Mouse (Mus musculus) hindbrain, embryonic 13.5 days (tissue): ENCODE results near the gene Ppp3ca. TPM values are rescaled to one million over a fixed set of nuclear protein-coding genes. Genes with fewer than 3 reads are reported as not detected.

ENCODE experiments used
- ATAC-seq: fragments of 200-750 bp; cut with Nextera tagmentation; 2 replicates; pipeline ENCODE4 v1.8.0; 2017; ENCODE audit warnings: moderate TSS enrichment; ENCODE audit not compliant: low FRiP score
- H3K27ac ChIP-seq: fragments of 300-500 bp; sonication (generic); 2 replicates; pipeline ENCODE4 v1.5.1; 2015; ENCODE audit warnings: inconsistent platforms, mild to moderate bottlenecking, moderate library complexity
- H3K27me3 ChIP-seq: fragments of 300-500 bp; sonication (generic); 2 replicates; pipeline ENCODE4 v1.6.1; 2015; ENCODE audit warnings: mild to moderate bottlenecking, inconsistent platforms
- H3K36me3 ChIP-seq: fragments of 300-500 bp; sonication (generic); 2 replicates; pipeline ENCODE4 v1.6.1; 2015; ENCODE audit warnings: mild to moderate bottlenecking, inconsistent platforms
- H3K4me1 ChIP-seq: fragments of 300-500 bp; sonication (generic); replicated peaks from 2 replicates; pipeline ENCODE4 v1.6.1; 2015; ENCODE audit warnings: inconsistent platforms
- H3K4me2 ChIP-seq: fragments of 300-500 bp; sonication (generic); 2 replicates; pipeline ENCODE4 v1.6.1; 2015; ENCODE audit warnings: inconsistent platforms, mild to moderate bottlenecking, moderate library complexity
- H3K4me3 ChIP-seq: fragments of 300-500 bp; sonication (generic); 2 replicates; pipeline ENCODE4 v1.5.1; 2015; ENCODE audit warnings: mild to moderate bottlenecking, inconsistent platforms
- H3K9ac ChIP-seq: fragments of 300-500 bp; sonication (generic); 2 replicates; pipeline ENCODE4 v1.6.1; 2015; ENCODE audit warnings: mild to moderate bottlenecking, inconsistent platforms
- H3K9me3 ChIP-seq: fragments of 300-500 bp; sonication (generic); 2 replicates; pipeline ENCODE4 v1.6.1; 2016; ENCODE audit warnings: inconsistent platforms
- WGBS: fragments of 180-500 bp; shearing (Covaris S2); methylation state at CpG from one replicate; pipeline ENCODE4 v1.1.7; 2015; 5-methylcytosine and 5-hydroxymethylcytosine counted together
- polyA plus RNA-seq: library from polyadenylated mRNA; unstranded; fragments of >200 nt; fragmentation: Nextera tagmentation; extraction: Ambion mirVana; gene quantifications from 2 replicates; pipeline ENCODE4 v1.2.1, GENCODE M21; 2015

Ppp3ca gene
- polyA plus RNA-seq, 1 experiment from 2014 or later: 134 TPM

DNA sequence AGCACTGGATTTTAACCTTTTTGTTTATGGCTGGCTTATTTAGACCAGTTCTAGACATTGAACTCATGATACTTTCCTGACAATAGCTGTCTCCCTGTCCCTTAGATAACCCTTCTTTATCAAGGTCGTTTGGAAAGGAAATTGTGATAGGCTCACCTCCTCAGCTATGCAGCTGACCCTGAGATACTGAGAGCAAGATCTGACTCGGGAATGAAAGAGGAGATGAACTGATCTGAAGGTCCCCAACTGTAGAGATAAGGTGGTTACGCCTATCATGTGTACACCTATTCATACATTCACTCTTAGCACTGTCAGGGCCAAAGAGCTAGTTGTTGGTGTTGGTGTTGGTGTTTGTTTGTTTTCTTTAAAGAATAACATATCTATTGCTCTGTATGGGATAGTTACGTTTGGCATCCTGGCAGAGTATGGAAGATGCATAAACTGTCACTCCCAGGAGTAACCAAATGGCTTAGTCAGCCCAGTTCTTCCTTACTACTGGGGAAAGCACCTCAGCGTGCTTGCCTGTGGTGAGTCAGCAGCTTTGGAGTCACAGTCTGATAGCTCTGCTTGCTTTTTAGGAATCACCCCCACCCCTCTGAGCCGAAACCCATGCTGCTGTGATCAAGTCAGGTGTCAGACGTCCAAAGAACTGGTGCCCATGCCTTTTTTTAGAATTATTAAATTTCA is 91.5 kb downstream of the Ppp3ca start:
- H3K4me1 ChIP-seq: peaks cover 32% of the 10 kb centered on the region
- no peaks in the 10 kb centered on the region for H3K27me3 ChIP-seq
- no peak overlapping the region for H3K4me2 ChIP-seq
- no peaks in the 10 kb centered on the region for H3K36me3 ChIP-seq
- H3K27ac ChIP-seq: no peak overlapping the region
- no peak for ATAC-seq
- no peak overlapping the region for H3K4me3 ChIP-seq
- 83% methylated on average over 7 of the region's 7 CpGs for WGBS
- H3K9me3 ChIP-seq: no peaks in the 10 kb centered on the region
- H3K9ac ChIP-seq: no peak overlapping the region

DNA sequence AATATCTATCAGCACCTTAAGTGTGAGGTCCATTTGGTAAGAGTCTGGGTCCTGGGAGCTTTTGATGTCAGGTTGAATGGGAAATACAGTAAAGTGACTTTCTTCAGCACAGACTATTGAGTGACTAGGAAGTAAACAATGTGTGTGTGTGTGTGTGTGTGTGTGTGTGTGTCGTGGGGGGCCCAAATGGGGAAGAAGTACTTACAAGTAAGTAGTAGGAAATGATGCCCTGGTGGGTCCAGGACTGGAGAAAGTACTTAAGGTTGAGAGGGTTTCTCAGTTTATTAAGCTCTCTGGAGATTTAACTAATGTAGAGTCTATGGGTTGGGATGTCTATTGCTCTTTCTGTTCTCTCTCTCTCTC is 92.0 kb downstream of the Ppp3ca start:
- peaks cover 35% of the 10 kb centered on the region for H3K4me1 ChIP-seq
- 83% methylated on average over 1 of the region's 1 CpGs for WGBS

DNA sequence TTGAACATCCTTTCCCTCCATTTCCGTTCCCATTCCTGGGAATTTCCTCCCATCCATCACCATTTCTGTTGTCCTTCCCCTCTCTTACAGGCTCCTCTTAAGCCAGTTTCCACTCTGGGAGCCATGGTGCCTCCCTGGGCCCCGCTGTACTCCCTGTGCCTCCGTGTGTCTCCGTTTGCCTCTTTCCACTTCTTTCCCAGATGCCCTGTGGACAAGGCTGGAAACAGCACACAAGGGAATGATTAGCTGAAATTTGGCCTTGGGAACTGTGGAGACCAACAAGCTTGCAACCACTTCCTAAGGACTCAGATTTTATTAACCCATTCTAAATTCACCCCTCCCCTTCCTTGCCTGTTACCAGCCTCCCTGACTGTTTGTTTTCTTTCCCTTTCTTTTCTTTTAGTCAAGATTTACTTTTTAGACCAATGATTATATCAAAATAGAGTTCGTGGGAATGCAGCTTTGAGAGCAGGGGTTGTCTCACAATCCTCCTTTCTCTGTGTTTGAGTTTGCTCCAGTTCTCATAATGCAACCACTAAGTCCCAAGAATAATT is 93.9 kb downstream of the Ppp3ca start:
- H3K4me2 ChIP-seq: no peak overlapping the region
- no peak overlapping the region for H3K27ac ChIP-seq
- peaks cover 32% of the 10 kb centered on the region for H3K4me1 ChIP-seq
- H3K9ac ChIP-seq: no peak overlapping the region
- no peak overlapping the region for H3K4me3 ChIP-seq
- 70% methylated on average over 5 of the region's 5 CpGs for WGBS
- no peak for ATAC-seq
- H3K36me3 ChIP-seq: no peaks in the 10 kb centered on the region
- no peaks in the 10 kb centered on the region for H3K27me3 ChIP-seq
- no peaks in the 10 kb centered on the region for H3K9me3 ChIP-seq

More for the DNA sequence above, 92.0 kb downstream of the Ppp3ca start:
- H3K36me3 ChIP-seq: no peaks in the 10 kb centered on the region
- H3K9ac ChIP-seq: no peak overlapping the region
- H3K9me3 ChIP-seq: no peaks in the 10 kb centered on the region
- no peak overlapping the region for H3K4me3 ChIP-seq
- H3K4me2 ChIP-seq: no peak overlapping the region
- no peak for ATAC-seq
- no peaks in the 10 kb centered on the region for H3K27me3 ChIP-seq
- H3K27ac ChIP-seq: no peak overlapping the region

DNA sequence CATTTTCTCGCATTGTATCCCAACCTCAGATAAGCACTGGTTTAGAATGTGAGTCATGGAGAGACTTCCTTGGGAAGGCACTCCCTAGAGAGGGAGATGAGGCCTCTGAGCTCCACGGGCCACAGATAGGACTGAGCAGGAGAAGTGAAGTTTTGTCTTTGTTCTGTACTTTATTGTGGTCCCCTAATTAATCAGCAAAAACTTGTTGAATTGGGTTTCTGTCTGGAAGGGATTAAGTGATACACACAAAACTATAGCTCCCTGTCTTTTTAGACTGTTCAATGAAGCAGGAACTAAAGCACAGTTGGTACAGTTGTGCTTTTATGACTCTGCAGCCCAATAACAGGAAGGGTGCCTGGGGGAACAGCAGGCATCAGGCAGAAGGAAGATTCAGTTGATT is 95.6 kb downstream of the Ppp3ca start:
- Histone ChIP-seq H3K27me3 (no peaks in the 10 kb centered on the region), H3K4me1 (peaks cover 25% of the 10 kb centered on the region), H3K4me2 (no peak overlapping the region), H3K36me3 (no peaks in the 10 kb centered on the region), H3K9me3 (no peaks in the 10 kb centered on the region), H3K27ac (no peak overlapping the region), H3K4me3 (no peak overlapping the region), H3K9ac (no peak overlapping the region)
- no peak for ATAC-seq
- 64% methylated on average over 2 of the region's 2 CpGs for WGBS

DNA sequence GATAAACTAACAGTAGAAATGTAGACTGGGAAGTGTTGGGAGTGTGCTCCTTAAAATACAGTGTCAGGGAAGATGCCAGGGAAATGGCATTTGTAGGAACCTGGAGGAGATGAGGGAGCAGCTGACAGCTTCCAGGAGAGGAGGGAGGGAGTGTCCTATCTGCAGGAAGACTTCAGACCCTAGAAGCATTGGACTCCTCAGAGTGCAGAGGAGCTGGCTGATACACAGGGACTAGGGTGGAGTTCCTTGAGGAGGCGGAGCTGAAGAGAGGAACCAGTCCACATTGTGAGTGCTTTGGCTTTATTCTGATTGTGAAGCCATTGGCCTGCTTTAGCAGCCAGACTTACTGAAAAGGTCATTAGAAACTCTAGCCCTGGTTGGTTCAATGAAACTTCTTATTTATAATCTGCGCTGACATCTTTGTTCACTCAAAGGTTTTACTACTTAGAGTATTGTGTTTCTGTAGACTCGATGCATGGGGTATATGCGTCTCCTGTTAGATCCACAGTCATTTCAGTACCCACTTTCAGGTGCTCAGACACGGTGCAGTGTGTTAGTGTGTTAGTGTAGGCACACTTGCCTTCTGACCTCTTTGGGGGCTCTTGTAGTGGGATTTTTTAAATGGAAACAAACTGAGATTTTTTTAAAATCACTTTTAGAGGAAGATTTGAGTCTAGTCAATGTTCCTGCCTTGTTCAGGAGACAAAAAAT is 99.0 kb downstream of the Ppp3ca start:
- no peak overlapping the region for H3K4me3 ChIP-seq
- WGBS: 93% methylated on average over 5 of the region's 5 CpGs
- H3K4me1 ChIP-seq: peaks cover 21% of the 10 kb centered on the region
- H3K36me3 ChIP-seq: no peaks in the 10 kb centered on the region
- ATAC-seq: no peak
- no peak overlapping the region for H3K9ac ChIP-seq
- H3K27me3 ChIP-seq: no peaks in the 10 kb centered on the region
- H3K9me3 ChIP-seq: no peaks in the 10 kb centered on the region
- no peak overlapping the region for H3K27ac ChIP-seq
- no peak overlapping the region for H3K4me2 ChIP-seq

DNA sequence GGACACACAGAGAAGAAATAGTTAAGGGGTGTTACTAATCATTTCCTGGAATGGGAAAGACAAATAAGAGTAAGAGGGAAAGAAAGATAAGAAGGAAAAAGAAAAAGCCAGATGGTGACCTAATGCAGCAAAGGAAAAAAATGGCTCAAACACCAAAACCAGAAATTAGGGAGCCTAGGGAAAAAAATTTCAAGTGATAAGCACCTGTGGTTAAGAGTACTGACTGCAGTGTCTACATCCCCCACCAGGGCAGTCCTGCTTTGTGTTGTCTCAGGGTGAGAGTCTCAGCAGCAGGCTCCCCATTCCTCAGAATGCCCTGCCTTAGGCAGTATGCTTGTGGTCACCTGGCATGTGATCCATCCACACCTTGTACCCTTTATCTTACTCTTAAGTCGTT is 99.6 kb downstream of the Ppp3ca start:
- Histone ChIP-seq H3K9ac (no peak overlapping the region), H3K4me3 (no peak overlapping the region), H3K4me2 (no peak overlapping the region), H3K36me3 (no peaks in the 10 kb centered on the region), H3K27ac (no peak overlapping the region), H3K4me1 (peaks cover 18% of the 10 kb centered on the region), H3K27me3 (no peaks in the 10 kb centered on the region), H3K9me3 (no peaks in the 10 kb centered on the region)
- WGBS: 87% methylated on average over 1 of the region's 1 CpGs
- ATAC-seq: no peak

DNA sequence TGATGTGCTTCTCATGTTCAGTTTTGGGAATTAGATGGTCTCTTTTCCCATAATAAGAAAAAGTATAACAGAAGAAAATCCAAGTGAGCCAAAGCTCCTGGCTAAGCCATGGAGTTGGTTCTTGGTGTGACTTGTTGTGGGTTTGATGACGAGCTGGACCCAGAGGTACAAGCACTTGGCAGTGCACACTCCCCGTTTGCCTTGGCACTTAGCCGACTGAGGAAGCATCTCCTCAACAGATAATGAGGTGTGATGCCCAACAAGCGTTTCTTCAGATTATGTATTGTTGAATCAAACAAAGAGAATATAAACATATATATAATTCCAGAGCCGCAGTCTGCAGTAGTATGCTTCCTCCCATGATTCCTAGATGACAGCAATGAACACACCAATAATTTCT is 101.8 kb downstream of the Ppp3ca start:
- no peaks in the 10 kb centered on the region for H3K36me3 ChIP-seq
- H3K4me2 ChIP-seq: no peak overlapping the region
- H3K27ac ChIP-seq: no peak overlapping the region
- no peaks in the 10 kb centered on the region for H3K9me3 ChIP-seq
- no peak overlapping the region for H3K9ac ChIP-seq
- ATAC-seq: no peak
- H3K4me3 ChIP-seq: no peak overlapping the region
- H3K27me3 ChIP-seq: no peaks in the 10 kb centered on the region
- 94% methylated on average over 5 of the region's 5 CpGs for WGBS
- peaks cover 4% of the 10 kb centered on the region for H3K4me1 ChIP-seq

DNA sequence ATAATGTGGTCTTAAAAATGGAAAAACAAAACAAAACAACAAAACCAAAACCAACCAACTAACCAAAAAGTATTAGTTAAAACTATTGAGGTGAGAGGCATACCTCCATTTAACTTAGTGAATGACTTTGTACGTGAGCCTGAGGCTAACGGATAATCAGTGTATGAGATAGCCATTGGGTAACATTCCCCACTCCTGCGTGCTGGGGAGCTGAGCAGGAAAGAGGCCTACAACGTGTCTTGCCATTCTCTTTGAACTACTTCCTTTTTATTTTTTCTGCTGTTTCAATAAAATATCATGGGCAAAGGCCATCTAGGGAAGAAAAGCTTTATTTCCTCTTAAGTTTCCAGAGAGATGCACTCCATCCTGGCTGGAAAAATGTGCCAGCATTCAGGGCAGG is 103.3 kb downstream of the Ppp3ca start:
- H3K9ac ChIP-seq: no peak overlapping the region
- no peak for ATAC-seq
- WGBS: 89% methylated on average over 4 of the region's 4 CpGs
- H3K36me3 ChIP-seq: no peaks in the 10 kb centered on the region
- no peak overlapping the region for H3K4me3 ChIP-seq
- H3K9me3 ChIP-seq: no peaks in the 10 kb centered on the region
- H3K27me3 ChIP-seq: no peaks in the 10 kb centered on the region
- no peak overlapping the region for H3K4me2 ChIP-seq
- peaks cover 11% of the 10 kb centered on the region for H3K4me1 ChIP-seq
- no peak overlapping the region for H3K27ac ChIP-seq

DNA sequence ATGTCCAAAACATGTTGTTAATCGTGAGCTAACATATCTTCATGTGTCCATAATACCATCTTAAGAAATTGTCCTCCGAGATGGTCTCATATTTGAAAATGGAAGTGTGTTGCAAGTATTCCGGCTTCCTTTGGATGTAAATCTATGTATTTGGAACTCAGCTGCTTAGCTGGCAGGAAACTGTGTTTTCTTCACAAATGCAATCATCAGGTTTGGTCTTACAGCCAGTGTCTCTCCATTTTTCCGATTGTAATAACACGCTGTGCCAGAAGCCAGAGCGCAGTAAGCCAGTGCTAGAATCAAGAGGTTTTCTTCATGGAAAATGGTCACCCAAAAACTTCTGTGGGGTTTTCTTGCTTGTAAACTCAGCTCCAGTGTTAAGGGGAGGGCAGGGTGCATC is 104.3 kb downstream of the Ppp3ca start:
- Histone ChIP-seq H3K4me2 (no peak overlapping the region), H3K4me1 (peaks cover 8% of the 10 kb centered on the region), H3K4me3 (no peak overlapping the region), H3K36me3 (no peaks in the 10 kb centered on the region), H3K27me3 (no peaks in the 10 kb centered on the region), H3K9me3 (no peaks in the 10 kb centered on the region), H3K9ac (no peak overlapping the region), H3K27ac (no peak overlapping the region)
- ATAC-seq: no peak
- 95% methylated on average over 6 of the region's 6 CpGs for WGBS

DNA sequence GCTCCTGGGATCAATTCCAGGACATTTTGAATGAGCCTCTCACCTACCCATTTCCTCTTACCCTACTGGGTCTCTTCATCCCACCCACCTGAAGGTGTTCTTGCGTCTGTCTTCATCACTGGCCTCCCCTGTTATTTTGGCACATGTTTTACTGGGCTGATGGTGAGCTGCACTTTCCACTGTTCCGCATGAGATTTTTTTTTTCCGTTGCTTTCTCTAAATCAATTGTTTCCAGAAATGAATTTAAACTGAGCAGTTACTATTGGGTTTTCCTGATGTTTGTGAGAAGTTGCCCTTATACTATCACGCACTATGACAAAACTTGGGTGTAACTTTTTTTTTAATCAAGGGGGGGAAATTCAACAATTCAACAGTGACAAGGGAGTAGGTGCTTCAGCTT is 106.6 kb downstream of the Ppp3ca start:
- no peaks in the 10 kb centered on the region for H3K36me3 ChIP-seq
- H3K27ac ChIP-seq: no peak overlapping the region
- H3K4me3 ChIP-seq: no peak overlapping the region
- no peak for ATAC-seq
- peaks cover 8% of the 10 kb centered on the region for H3K4me1 ChIP-seq
- H3K9me3 ChIP-seq: no peaks in the 10 kb centered on the region
- H3K27me3 ChIP-seq: no peaks in the 10 kb centered on the region
- H3K4me2 ChIP-seq: no peak overlapping the region
- no peak overlapping the region for H3K9ac ChIP-seq
- 93% methylated on average over 4 of the region's 4 CpGs for WGBS

DNA sequence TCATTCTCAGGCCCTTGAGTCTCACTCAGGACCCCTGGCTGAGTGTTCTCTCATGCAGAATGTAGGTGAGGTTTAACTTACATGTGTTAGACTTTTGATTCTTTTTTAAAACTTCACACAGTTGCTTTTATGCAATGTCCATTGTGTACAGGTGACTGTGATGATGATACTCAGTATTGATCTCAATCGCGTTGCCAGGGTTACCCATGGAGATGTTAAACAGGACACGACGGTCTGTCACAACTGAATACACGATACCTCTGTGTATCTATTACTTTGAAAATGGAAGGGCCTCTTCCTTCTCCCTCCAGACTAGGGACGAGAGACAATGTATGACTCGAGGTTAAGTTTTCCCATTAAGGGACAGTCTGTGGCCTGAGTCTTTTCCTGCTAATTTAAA is 107.5 kb downstream of the Ppp3ca start:
- Histone ChIP-seq H3K4me1 (peaks cover 8% of the 10 kb centered on the region), H3K9me3 (no peaks in the 10 kb centered on the region), H3K27ac (no peak overlapping the region), H3K9ac (no peak overlapping the region), H3K36me3 (no peaks in the 10 kb centered on the region), H3K27me3 (no peaks in the 10 kb centered on the region), H3K4me3 (no peak overlapping the region), H3K4me2 (no peak overlapping the region)
- ATAC-seq: 0 out of 2 replicates have a peak, but pooled peaks have one; percentile 17
- 78% methylated on average over 7 of the region's 7 CpGs for WGBS

DNA sequence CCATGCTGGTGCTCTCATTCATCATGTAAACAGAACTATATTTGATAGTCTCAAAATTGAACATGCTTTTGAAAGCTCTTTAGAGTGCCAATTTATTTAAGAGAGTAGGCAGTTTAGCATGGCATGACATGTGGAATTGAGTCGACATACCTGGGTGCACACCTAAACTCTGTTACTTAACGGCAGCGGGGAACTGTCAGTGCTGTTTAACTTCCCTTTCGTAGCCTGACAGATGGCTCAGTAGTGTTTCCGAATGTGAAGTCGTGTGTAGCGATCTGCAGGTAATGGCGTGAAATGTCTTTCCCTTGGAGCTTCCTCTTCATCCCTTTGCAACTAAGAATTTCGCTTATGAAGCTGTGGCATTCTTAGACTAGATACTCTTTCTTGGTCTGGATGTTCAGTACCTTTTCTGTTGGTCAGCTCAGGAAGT is 107.9 kb downstream of the Ppp3ca start:
- H3K4me1 ChIP-seq: peaks cover 8% of the 10 kb centered on the region
- H3K27ac ChIP-seq: no peak overlapping the region
- H3K9ac ChIP-seq: no peak overlapping the region
- ATAC-seq: 0 out of 2 replicates have a peak, but pooled peaks have one; percentile 39
- H3K36me3 ChIP-seq: no peaks in the 10 kb centered on the region
- no peaks in the 10 kb centered on the region for H3K27me3 ChIP-seq
- no peak overlapping the region for H3K4me3 ChIP-seq
- 80% methylated on average over 9 of the region's 9 CpGs for WGBS
- H3K9me3 ChIP-seq: no peaks in the 10 kb centered on the region
- H3K4me2 ChIP-seq: no peak overlapping the region

DNA sequence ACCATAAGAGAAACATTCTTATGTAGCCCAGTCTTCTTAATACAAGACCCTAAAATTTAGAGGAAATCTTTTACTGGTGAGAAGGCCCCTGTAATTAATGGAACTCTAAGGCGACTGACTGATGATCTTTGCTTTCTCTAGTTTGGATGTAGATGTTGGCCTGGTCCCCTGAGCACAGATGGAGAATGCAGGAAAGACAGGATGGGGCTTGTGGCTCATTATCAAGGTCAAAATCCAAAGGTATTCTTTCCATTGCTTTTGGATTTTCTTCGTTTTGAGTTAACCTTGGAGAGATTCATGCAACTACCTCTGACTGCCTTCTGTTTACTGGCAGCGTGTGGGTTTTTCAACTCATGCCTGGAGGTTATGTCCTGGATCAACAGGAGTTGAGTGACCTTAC is 110.4 kb downstream of the Ppp3ca start:
- no peak for ATAC-seq
- Histone ChIP-seq H3K27ac (no peak overlapping the region), H3K9me3 (no peaks in the 10 kb centered on the region), H3K4me2 (no peak overlapping the region), H3K9ac (no peak overlapping the region), H3K36me3 (no peaks in the 10 kb centered on the region), H3K4me1 (peaks cover 8% of the 10 kb centered on the region), H3K4me3 (no peak overlapping the region), H3K27me3 (no peaks in the 10 kb centered on the region)
- WGBS: 93% methylated on average over 3 of the region's 3 CpGs
